Mouse (Mus musculus) left cerebral cortex, adult 2 months (tissue): ENCODE results near the gene Klk14. TPM values are rescaled to one million over a fixed set of nuclear protein-coding genes. Genes with fewer than 3 reads are reported as not detected.
"Not testable (repeated sequence)": the region's sequence is repeated elsewhere in the genome, so short reads cannot be mapped to it uniquely, and the experiment has no call there.

Experiments used
- DNase-seq, 2 experiments: peaks; one replicate each; pipeline ENCODE4 v3.0.0; 2021 to 2022; ENCODE audit warnings: low spot score in 2 of 2, mixed read lengths in 1 of 2; ENCODE audit errors: extremely low spot score in 1 of 2
- H3K27ac ChIP-seq: fragments of 200-600 bp; 2 replicates; pipeline ENCODE4 v1.8.1; 2022
- H3K4me3 ChIP-seq: fragments of 200-600 bp; 2 replicates; pipeline ENCODE4 v1.8.1; 2022
- CTCF ChIP-seq: fragments of 200-600 bp; IDR thresholded peaks from 2 replicates; pipeline ENCODE4 v1.8.1; 2022; ENCODE audit warnings: antibody characterized with exemption, mild to moderate bottlenecking, moderate library complexity
- intact Hi-C: fragments of 180-260 bp; cut with DNase I; formaldehyde crosslinking; loops from one replicate; pipeline ENCODE4 v1.15.1; 2025
- total RNA-seq, 2 experiments: library from RNA; stranded (reverse); gene quantifications; 2 replicates each; pipeline ENCODE4 v1.2.3; 2021

The Klk14 gene
- total RNA-seq, 2 experiments from 2014 or later = not detected

DNA sequence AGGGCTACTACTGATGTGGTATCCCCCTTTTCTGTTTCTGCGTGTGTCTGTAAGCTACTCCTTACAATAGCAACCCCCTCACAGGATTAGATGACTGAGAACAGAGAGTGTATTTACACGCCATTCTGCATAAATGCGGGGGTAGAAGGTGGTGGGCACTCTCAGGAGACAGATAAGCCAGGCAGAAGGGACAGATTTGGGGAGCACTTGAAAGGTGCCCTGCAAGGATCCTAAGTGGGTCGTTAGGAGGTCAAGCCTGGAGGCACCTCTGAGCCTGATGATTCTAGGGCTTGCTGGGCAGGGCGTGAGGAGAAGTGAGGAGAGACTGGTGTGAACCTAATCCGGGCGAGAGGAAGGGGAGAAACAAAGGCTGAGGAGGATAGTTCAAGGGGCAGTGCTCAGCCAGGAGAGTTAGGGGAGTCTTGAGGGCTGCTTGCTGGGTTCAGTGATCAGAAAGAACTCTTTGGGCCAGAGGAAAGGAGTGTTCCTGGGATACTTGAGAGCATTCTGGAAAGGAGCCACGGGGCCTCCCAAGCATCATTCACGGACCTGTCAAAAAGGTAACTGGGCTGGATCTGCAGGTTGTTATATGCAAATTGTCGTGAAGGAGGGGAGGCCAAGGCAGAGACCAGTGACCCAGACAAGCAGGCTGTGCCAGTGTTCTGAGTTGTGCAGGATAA is 17.5 kb upstream of the Klk14 start:
- no peak overlapping the region for H3K27ac ChIP-seq
- intact Hi-C loops = loop anchor here (10.0 kb wide), 3 partner anchors 228 to 388 kb away; partner anchors contain the start of genes Cldnd2, Etfb, Gm45233 and Zfp715
- TF ChIP-seq CTCF = no peak
- DNase-seq = no peak
- peak overlapping the region; percentile 70 for H3K4me3 ChIP-seq

DNA sequence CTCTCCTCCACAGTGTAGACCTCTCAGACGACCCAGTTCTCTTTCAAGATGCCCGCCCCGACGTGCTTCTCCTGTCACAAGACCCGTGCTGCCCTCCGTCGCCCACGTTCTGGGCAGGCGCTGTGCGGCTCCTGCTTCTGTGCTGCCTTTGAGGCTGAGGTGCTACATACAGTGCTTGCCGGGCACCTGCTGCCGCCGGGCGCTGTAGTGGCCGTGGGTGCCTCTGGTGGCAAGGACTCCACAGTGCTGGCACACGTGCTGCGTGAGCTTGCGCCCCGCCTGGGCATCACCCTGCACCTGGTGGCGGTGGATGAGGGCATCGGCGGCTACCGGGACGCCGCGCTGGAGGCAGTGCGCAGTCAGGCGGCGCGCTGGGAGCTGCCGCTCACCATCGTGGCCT is 15.1 kb upstream of the Klk14 start:
- H3K27ac ChIP-seq = no peak overlapping the region
- intact Hi-C loops = loop anchor here (10.0 kb wide), 3 partner anchors 230 to 390 kb away; partner anchors contain the start of genes Cldnd2, Etfb, Gm45233 and Zfp715
- DNase-seq = no peak
- no peak for TF ChIP-seq CTCF
- H3K4me3 ChIP-seq = no peak overlapping the region

DNA sequence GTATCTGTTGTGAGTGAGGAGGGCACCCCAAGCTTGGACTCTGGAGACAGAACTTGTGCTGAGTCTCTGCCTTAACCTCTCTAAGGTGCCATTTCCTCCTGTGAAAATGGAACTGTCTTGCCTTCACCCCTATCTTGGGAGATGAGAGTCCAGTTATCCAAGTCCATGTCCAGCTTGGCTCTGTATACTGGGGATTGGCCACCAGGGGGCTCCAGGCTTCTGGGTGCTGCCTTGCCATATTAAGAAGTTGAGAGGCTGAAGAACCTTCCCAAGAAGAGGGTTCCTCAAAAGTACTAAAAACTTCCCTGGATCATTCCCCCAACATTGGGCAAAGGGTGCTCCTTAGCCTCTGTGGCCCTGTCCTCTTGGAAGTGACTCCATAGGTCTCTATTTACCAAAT is 11.7 kb upstream of the Klk14 start:
- Histone ChIP-seq H3K27ac (no peak overlapping the region), H3K4me3 (no peak overlapping the region)
- DNase-seq = peak; percentile 34 to 49
- peak; percentile 74 for TF ChIP-seq CTCF
- intact Hi-C loops = loop anchor here (10.0 kb wide), 3 partner anchors 234 to 394 kb away; partner anchors contain the start of genes Cldnd2, Etfb, Gm45233 and Zfp715

DNA sequence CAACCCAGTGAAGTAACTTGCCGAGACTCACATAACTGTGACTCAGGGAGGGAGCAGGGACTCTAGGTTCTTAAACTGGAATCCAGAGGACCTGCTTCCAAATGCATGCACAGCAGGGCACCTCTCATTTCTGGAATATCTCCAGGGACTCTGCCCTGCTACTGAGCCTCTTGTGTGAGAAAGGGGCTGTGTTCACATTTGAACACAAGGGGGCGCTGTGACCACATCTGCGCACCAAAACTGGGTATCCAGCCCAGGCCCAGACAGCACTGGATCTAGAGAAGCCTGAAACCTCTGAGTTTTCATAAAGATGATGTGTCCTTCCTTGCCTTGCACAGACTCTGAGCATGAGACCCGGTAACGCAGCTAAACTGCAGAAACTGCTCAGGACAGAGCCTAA is 9.3 kb upstream of the Klk14 start:
- peak; percentile 86 for TF ChIP-seq CTCF
- H3K4me3 ChIP-seq = no peak overlapping the region
- H3K27ac ChIP-seq = no peak overlapping the region
- DNase-seq = peak; percentile 62 to 66
- intact Hi-C loops = loop anchor here (1.0 to 5.0 kb wide), 3 partner anchors 86 to 214 kb away; partner anchors contain the start of genes Klk10 and Klk12

DNA sequence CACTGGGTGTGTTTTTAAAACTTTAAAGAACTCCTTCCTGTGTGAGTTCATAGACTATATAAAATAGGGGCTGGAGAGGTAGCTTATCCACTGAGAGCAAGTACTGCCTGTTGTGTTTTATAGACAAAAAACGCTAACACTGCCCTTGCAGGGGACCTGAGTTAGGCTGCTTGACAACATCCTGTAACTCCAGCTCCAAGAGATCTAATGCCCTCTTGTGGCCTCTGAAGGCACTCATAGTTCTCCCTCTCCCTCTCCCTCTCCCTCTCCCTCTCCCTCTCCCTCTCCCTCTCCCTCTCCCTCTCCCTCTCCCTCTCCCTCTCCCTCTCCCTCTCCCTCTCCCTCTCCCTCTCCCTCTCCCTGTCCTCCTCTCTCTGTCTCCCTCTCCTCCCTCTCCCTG is 7.7 kb upstream of the Klk14 start:
- peak; percentile 14 for TF ChIP-seq CTCF
- intact Hi-C loops = loop anchor here (5.0 kb wide), 2 partner anchors 85 to 100 kb away; partner anchors contain the start of genes Klk10 and Klk12
- not testable (repeated sequence) for DNase-seq, H3K27ac ChIP-seq, H3K4me3 ChIP-seq

DNA sequence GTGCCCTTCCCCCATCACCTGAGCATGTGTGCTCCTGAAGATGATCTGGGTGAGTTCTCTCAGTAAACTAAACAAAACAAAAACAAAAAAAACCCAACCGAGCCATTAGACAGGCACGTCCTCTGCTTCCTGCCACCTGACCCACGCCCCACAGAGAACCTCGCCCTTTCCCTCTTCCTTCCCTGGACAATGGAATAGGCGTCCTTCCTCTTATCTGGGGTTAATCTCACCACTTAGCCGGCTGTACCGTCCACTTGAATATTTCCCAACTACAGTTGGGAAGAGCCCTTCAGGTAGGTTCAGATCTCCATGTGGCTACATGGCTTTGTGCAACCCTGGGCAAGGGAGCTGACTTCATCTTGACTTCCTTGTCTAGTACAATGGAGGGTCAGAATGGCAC is 5.1 kb upstream of the Klk14 start:
- Histone ChIP-seq H3K27ac (no peak overlapping the region), H3K4me3 (no peak overlapping the region)
- intact Hi-C loops = no loop called here
- TF ChIP-seq CTCF = no peak
- no peak for DNase-seq

DNA sequence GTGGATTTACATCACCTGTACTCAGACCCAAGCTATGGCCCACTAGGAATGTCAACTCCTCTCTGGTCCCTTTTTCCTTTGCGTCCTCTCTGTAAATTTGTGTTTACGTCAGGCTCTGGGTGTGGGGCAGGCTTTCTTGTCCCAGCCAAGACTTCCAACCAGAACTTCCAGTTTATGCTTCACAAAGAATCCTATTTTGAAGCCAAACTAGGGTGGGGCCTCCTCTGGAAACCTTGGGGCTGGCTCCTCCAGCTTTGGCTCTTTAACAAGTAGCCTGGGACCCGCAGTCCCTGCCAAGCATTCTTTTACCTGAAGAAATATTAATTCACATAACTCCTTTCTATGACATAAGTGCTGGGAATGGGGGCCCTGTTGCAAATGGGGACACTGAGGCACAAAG is 19.8 kb downstream of the Klk14 start:
- intact Hi-C loops = no loop called here
- DNase-seq = no peak
- no peak for TF ChIP-seq CTCF
- Histone ChIP-seq H3K4me3 (no peak overlapping the region), H3K27ac (no peak overlapping the region)

DNA sequence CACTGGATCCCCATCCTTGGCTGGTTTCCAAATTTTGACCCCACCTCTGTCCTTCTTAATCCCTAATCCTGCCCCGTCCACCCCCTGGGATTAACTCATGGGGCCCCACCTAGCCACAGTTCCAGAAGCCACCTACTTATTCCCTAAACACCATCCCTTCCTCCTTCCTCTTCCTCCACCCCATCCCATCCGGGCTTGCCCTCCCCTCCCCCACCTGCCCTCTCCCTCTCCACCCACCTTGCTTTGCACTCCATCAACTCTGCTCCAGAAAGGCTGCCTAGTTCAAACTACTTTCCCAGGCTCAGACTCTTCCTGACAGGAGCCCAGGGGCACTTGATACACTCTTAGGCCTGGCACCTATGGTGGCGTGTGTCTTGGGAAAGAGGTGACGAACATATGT is 22.0 kb downstream of the Klk14 start, which contains the start of gene Klk13:
Gene Klk13, plus strand, starts transcription at position 301 of the 400 bp plus-strand sequence.
- intact Hi-C loops = no loop called here

DNA sequence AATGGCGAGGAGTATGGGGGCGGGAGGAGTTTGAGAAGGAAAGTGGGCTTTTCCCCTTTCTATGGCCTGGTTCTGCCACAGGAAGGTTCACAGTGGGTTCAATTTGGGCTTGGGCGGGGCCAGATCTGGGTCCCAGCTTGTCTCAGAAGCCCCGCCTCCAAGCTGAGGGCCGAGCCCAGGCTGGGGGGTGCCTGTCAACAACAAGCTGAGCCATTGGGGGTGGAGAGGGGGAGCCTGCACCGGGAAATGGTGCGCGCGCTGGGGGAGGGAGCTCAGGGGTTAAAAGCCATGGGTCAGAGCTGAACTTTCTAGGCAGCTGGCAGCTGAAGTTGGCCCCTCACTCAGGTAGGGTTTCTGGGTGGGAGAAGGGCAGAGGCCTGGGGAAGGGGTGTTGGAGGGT is 22.7 kb downstream of the Klk14 start:
- no peak overlapping the region for H3K27ac ChIP-seq
- no peak for TF ChIP-seq CTCF
- no peak for DNase-seq
- intact Hi-C loops = no loop called here
- H3K4me3 ChIP-seq = no peak overlapping the region

More for the DNA sequence above, 22.0 kb downstream of the Klk14 start, which contains the start of gene Klk13:
- TF ChIP-seq CTCF = no peak
- Histone ChIP-seq H3K4me3 (no peak within 1 kb of the TSS), H3K27ac (no peak within 1 kb of the TSS)
- DNase-seq = no peak

DNA sequence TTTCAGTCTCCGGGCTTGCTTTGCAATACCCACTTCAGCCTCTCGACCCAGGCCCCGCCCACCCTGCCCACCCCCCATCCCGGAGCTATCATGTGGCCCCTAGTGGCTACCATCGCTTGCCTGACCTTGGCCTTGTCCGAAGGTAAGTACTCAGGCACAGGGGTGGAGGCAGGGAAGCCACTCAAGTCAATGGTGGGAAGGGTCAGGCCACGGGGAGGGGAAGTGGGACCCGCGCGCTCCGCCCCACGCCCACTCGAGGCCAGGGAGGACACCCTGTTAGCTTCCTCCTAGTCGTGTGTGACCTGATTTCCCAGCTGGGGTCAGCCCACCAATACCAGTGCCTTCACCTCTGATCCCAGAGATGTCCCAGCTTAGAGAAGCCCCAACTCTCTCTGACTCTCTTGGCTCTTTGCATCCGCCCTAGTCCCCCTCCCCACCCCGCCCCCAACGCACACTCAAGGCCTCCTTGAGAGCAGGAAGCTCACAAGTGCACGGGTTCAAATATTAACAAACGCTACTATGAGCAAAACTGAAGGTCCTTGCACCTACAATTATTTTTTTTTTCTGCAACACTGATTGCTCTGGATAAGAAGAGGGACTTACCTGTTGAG is 23.6 kb downstream of the Klk14 start:
- DNase-seq = no peak
- H3K4me3 ChIP-seq = no peak overlapping the region
- intact Hi-C loops = no loop called here
- no peak for TF ChIP-seq CTCF
- no peak overlapping the region for H3K27ac ChIP-seq

Other genes starting within 250 kb of the Klk14 start
- not detected for gene Cldnd2, start 249.6 kb upstream of the Klk14 start, total RNA-seq
- 10 to 100 TPM; 58.2 TPM for gene Etfb, start 246.3 kb upstream of the Klk14 start, total RNA-seq
- under 1 TPM in 1 of 2 experiments, not detected in 1; 0.89 TPM for gene Gm45233, start 246.3 kb upstream of the Klk14 start, total RNA-seq
- 1 to 10 TPM in 1 of 2 experiments, under 1 TPM in 1; 0.89 to 1.2 TPM for gene Vsig10l, start 227.3 kb upstream of the Klk14 start, total RNA-seq
- 10 to 100 TPM; 24.4 to 27.3 TPM for gene Iglon5, start 200.3 kb upstream of the Klk14 start, total RNA-seq
- gene 4931406B18Rik, start 184.5 kb upstream of the Klk14 start, total RNA-seq = not detected
- gene Cd33, start 146.0 kb upstream of the Klk14 start, total RNA-seq = 1 to 10 TPM; 3.7 to 4.7 TPM
- gene Zfp658, start 128.2 kb upstream of the Klk14 start, total RNA-seq = 1 to 10 TPM; 5.2 to 5.5 TPM
- 10 to 100 TPM; 14.5 to 16.2 TPM for gene Zfp719, start 110.8 kb upstream of the Klk14 start, total RNA-seq
- under 1 TPM; 0.16 to 0.25 TPM for gene Zfp819, start 83.2 kb upstream of the Klk14 start, total RNA-seq
- not detected for gene Ceacam18, start 55.7 kb upstream of the Klk14 start, total RNA-seq
- gene Siglece, start 30.3 kb upstream of the Klk14 start, total RNA-seq = 1 to 10 TPM; 1.3 to 1.5 TPM
- 1 to 10 TPM; 8.5 to 8.9 TPM for gene Ctu1, start 18.4 kb upstream of the Klk14 start, total RNA-seq
- gene Klk13, start 22.1 kb downstream of the Klk14 start, total RNA-seq = not detected
- gene Klk12, start 78.5 kb downstream of the Klk14 start, total RNA-seq = not detected
- gene Klk11, start 84.2 kb downstream of the Klk14 start, total RNA-seq = not detected
- not detected for gene Klk10, start 90.6 kb downstream of the Klk14 start, total RNA-seq
- gene Klk9, start 101.5 kb downstream of the Klk14 start, total RNA-seq = not detected
- 1 to 10 TPM; 2.3 to 3.7 TPM for gene Klk8, start 107.2 kb downstream of the Klk14 start, total RNA-seq
- gene Klk7, start 120.9 kb downstream of the Klk14 start, total RNA-seq = not detected
- gene Klk6, start 134.1 kb downstream of the Klk14 start, total RNA-seq = 1 to 10 TPM in 1 of 2 experiments, not detected in 1; 2.0 TPM
- gene Klk5, start 151.6 kb downstream of the Klk14 start, total RNA-seq = not detected
- gene Klk4, start 190.7 kb downstream of the Klk14 start, total RNA-seq = not detected
- gene Klk15, start 243.3 kb downstream of the Klk14 start, total RNA-seq = not detected